ENCODE assay signal across 8 mouse cellular contexts in the genomic region with DNA sequence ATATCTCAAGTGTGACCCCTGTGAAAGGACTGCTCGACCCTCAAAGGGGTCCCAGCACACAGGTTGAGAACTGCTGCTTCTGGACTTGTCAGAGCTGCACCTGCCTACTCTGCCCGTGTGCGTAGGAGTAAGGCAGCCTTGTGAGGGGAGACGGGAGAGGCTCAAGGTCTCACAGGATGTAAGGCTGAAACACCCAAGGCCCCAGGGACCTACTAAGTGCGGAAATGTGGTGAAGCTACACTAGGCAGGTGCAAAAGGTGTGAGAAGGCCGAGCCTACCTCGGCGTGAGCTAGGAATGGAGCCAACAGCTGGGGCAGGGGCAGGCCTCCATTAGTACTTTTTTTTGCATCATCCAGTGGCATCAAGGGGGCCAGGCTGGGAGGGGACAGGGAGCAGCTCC. TPM values are rescaled to one million over a fixed set of nuclear protein-coding genes. Genes with fewer than 3 reads are reported as not detected.
DNase-seq lines count a peak whose midpoint lies in the region; ATAC-seq and TF ChIP-seq lines count a peak whose summit lies in the region.

No protein-coding gene starts in this region.

- peak overlapping the region; percentile 72 for H3K9ac ChIP-seq in kidney, embryonic 16.5 days (replicated peaks; ENCODE audit: low read length)
- H3K9ac ChIP-seq in forebrain, embryonic 12.5 days, result peak overlapping the region; percentile 56; the same call in 1 of the 2 replicates
- H3K9ac ChIP-seq in liver, embryonic 12.5 days, result peak overlapping the region; percentile 93

- H3K4me1 ChIP-seq in kidney, embryonic 16.5 days (ENCODE audit: insufficient read depth, low read length), result peaks cover 31% of the 10 kb centered on the region
- H3K4me1 ChIP-seq in forebrain, embryonic 12.5 days, result peaks cover 19% of the 10 kb centered on the region
- peaks cover 81% of the 10 kb centered on the region for H3K4me1 ChIP-seq in liver, embryonic 12.5 days
- H3K4me1 ChIP-seq in spleen, adult 2 months (ENCODE audit: control insufficient read depth, insufficient read depth, insufficient read length), result peaks cover 17% of the 10 kb centered on the region; the same call in 1 of the 2 replicates

- no peak for ATAC-seq in kidney, embryonic 16.5 days (ENCODE audit: low FRiP score, low TSS enrichment)
- ATAC-seq in forebrain, embryonic 12.5 days (ENCODE audit: low FRiP score), result no peak
- ATAC-seq in liver, embryonic 12.5 days, result no peak

- H3K36me3 ChIP-seq in kidney, embryonic 16.5 days (ENCODE audit: insufficient read depth, low read length), result peaks cover 36% of the 10 kb centered on the region
- H3K36me3 ChIP-seq in forebrain, embryonic 12.5 days (replicated peaks), result peaks cover 30% of the 10 kb centered on the region
- H3K36me3 ChIP-seq in liver, embryonic 12.5 days, result peaks cover 71% of the 10 kb centered on the region
- H3K36me3 ChIP-seq in spleen, adult 2 months (ENCODE audit: control insufficient read depth, insufficient read depth, low read length), result peaks cover 45% of the 10 kb centered on the region

- H3K9me3 ChIP-seq in kidney, embryonic 16.5 days (ENCODE audit: low read length), result no peaks in the 10 kb centered on the region
- H3K9me3 ChIP-seq in forebrain, embryonic 12.5 days, result no peaks in the 10 kb centered on the region
- H3K9me3 ChIP-seq in liver, embryonic 12.5 days (replicated peaks), result no peaks in the 10 kb centered on the region

- DNase-seq in kidney, postnatal 25 days, result no peak
- peak; percentile 75 to 84 for DNase-seq in spleen, adult 2 months (ENCODE audit: low read depth in 1 of 2, low spot score in 2 of 2)
- no peak for DNase-seq in left cerebral cortex, adult 11 months (ENCODE audit: low spot score)
- no peak for DNase-seq in frontal cortex, postnatal 25 days (ENCODE audit: low spot score in 2 of 2)
- no peak for DNase-seq in kidney, adult 9 months

- H3K27me3 ChIP-seq in kidney, embryonic 16.5 days (ENCODE audit: insufficient read depth, low read length), result no peaks in the 10 kb centered on the region
- H3K27me3 ChIP-seq in forebrain, embryonic 12.5 days, result no peaks in the 10 kb centered on the region
- H3K27me3 ChIP-seq in liver, embryonic 12.5 days (replicated peaks), result no peaks in the 10 kb centered on the region
- H3K27me3 ChIP-seq in spleen, adult 2 months (ENCODE audit: control insufficient read depth, insufficient read depth, low read length), result no peaks in the 10 kb centered on the region

- TF ChIP-seq POLR2A in spleen, adult 2 months (IDR thresholded peaks at IDR 0.05; ENCODE audit: low read depth, low read length), result peak; percentile 70

- peak overlapping the region; percentile 61 for H3K4me3 ChIP-seq in kidney, embryonic 16.5 days (ENCODE audit: low read length)
- peak overlapping the region; percentile 39; the same call in 1 of the 2 replicates for H3K4me3 ChIP-seq in forebrain, embryonic 12.5 days (replicated peaks)
- peak overlapping the region; percentile 74 for H3K4me3 ChIP-seq in liver, embryonic 12.5 days
- peak overlapping the region; percentile 71 for H3K4me3 ChIP-seq in spleen, adult 2 months (ENCODE audit: extremely low read depth, insufficient read depth, insufficient read length)

- peak overlapping the region; percentile 60 for H3K4me2 ChIP-seq in kidney, embryonic 16.5 days (replicated peaks; ENCODE audit: low read depth, low read length)
- H3K4me2 ChIP-seq in forebrain, embryonic 12.5 days, result peak overlapping the region; percentile 54
- peak overlapping the region; percentile 95 for H3K4me2 ChIP-seq in liver, embryonic 12.5 days

- TF ChIP-seq CTCF in spleen, adult 2 months (IDR thresholded peaks at IDR 0.05; ENCODE audit: extremely low read depth, insufficient read depth, insufficient read length, insufficient replicate concordance), result no peak

- peak overlapping the region; percentile 92 for H3K27ac ChIP-seq in kidney, embryonic 16.5 days (ENCODE audit: low read length)
- H3K27ac ChIP-seq in forebrain, embryonic 12.5 days, result peak overlapping the region; percentile 42; the same call in 1 of the 2 replicates
- peak overlapping the region; percentile 96 for H3K27ac ChIP-seq in liver, embryonic 12.5 days
- H3K27ac ChIP-seq in spleen, adult 2 months (ENCODE audit: insufficient read depth, low read length), result peak overlapping the region; percentile 93

- WGBS in kidney, embryonic 16.5 days, result 55% methylated on average over 8 of the region's 8 CpGs
- 83% methylated on average over 8 of the region's 8 CpGs for WGBS in forebrain, embryonic 12.5 days
- WGBS in liver, embryonic 12.5 days (ENCODE audit: insufficient replicate concordance), result 54% methylated on average over 8 of the region's 8 CpGs
- 10% methylated on average over 8 of the region's 8 CpGs for WGBS in spleen, adult 2 months

RNA-seq across cellular contexts. Expression of a gene that starts 1.2 kb away (rescaled TPM):
- polyA plus RNA-seq in kidney, embryonic 16.5 days (2015; fragmentation: Nextera tagmentation; extraction: Ambion mirVana), result 37.1 and 39.6 TPM in 2 replicates
- 16.3 and 16.8 TPM in 2 replicates for polyA plus RNA-seq in forebrain, embryonic 12.5 days (2016; fragmentation: Nextera tagmentation; extraction: Ambion mirVana)
- polyA plus RNA-seq in liver, embryonic 12.5 days (2016; fragmentation: Nextera tagmentation; extraction: Ambion mirVana), result 41.4 and 41.8 TPM in 2 replicates
- polyA plus RNA-seq in spleen, adult 2 months (2012; rRNA removed), result 417 and 497 TPM in 2 replicates

RNA-seq across cellular contexts. Expression of a gene that starts 25.0 kb away (rescaled TPM):
- 56.9 and 58.3 TPM in 2 replicates for polyA plus RNA-seq in kidney, embryonic 16.5 days (2015; fragmentation: Nextera tagmentation; extraction: Ambion mirVana)
- polyA plus RNA-seq in forebrain, embryonic 12.5 days (2016; fragmentation: Nextera tagmentation; extraction: Ambion mirVana), result 34.1 and 36.9 TPM in 2 replicates
- polyA plus RNA-seq in liver, embryonic 12.5 days (2016; fragmentation: Nextera tagmentation; extraction: Ambion mirVana), result 32.1 and 33.6 TPM in 2 replicates
- polyA plus RNA-seq in spleen, adult 2 months (2012; rRNA removed), result 87.1 and 110 TPM in 2 replicates

RNA-seq across cellular contexts. Expression of a gene that starts 26.2 kb away (rescaled TPM):
- polyA plus RNA-seq in kidney, embryonic 16.5 days (2015; fragmentation: Nextera tagmentation; extraction: Ambion mirVana), result 41.5 and 43.8 TPM in 2 replicates
- polyA plus RNA-seq in forebrain, embryonic 12.5 days (2016; fragmentation: Nextera tagmentation; extraction: Ambion mirVana), result 19.2 and 22.2 TPM in 2 replicates
- 25.8 and 27.7 TPM in 2 replicates for polyA plus RNA-seq in liver, embryonic 12.5 days (2016; fragmentation: Nextera tagmentation; extraction: Ambion mirVana)
- 73.4 and 88.7 TPM in 2 replicates for polyA plus RNA-seq in spleen, adult 2 months (2012; rRNA removed)

RNA-seq across cellular contexts. Expression of a gene that starts 26.4 kb away (rescaled TPM):
- 27.0 and 28.1 TPM in 2 replicates for polyA plus RNA-seq in kidney, embryonic 16.5 days (2015; fragmentation: Nextera tagmentation; extraction: Ambion mirVana)
- 32.4 and 35.1 TPM in 2 replicates for polyA plus RNA-seq in forebrain, embryonic 12.5 days (2016; fragmentation: Nextera tagmentation; extraction: Ambion mirVana)
- 18.4 and 18.6 TPM in 2 replicates for polyA plus RNA-seq in liver, embryonic 12.5 days (2016; fragmentation: Nextera tagmentation; extraction: Ambion mirVana)
- polyA plus RNA-seq in spleen, adult 2 months (2012; rRNA removed), result 195 and 236 TPM in 2 replicates

RNA-seq across cellular contexts. Expression of a gene that starts 41.9 kb away (rescaled TPM):
- polyA plus RNA-seq in kidney, embryonic 16.5 days (2015; fragmentation: Nextera tagmentation; extraction: Ambion mirVana), result 0.15 and 0.23 TPM in 2 replicates
- polyA plus RNA-seq in forebrain, embryonic 12.5 days (2016; fragmentation: Nextera tagmentation; extraction: Ambion mirVana), result 0.29 TPM in 1 of 2 replicates, not detected in the other
- 0.18 and 0.19 TPM in 2 replicates for polyA plus RNA-seq in liver, embryonic 12.5 days (2016; fragmentation: Nextera tagmentation; extraction: Ambion mirVana)
- 0.19 and 0.39 TPM in 2 replicates for polyA plus RNA-seq in spleen, adult 2 months (2012; rRNA removed)

Comparison
In these comparisons a context has a peak if more than half of its experiments do, and no peak if none do; other contexts are left out.
1. H3K27ac ChIP-seq: peak in every context shown above with its lines; median percentile 96 in liver, embryonic 12.5 days; 93 in spleen, adult 2 months; 92 in kidney, embryonic 16.5 days; 42 in forebrain, embryonic 12.5 days.
2. DNase-seq: peak in spleen, adult 2 months (2 of 2); none in kidney, postnatal 25 days (0 of 2), left cerebral cortex, adult 11 months (single experiment), frontal cortex, postnatal 25 days (0 of 2) and kidney, adult 9 months (single experiment).
3. Peak in every context shown above with its lines, with median percentiles within 50 percentile points of each other: H3K4me2 ChIP-seq, H3K4me3 ChIP-seq and H3K9ac ChIP-seq.